In the genomic region with DNA sequence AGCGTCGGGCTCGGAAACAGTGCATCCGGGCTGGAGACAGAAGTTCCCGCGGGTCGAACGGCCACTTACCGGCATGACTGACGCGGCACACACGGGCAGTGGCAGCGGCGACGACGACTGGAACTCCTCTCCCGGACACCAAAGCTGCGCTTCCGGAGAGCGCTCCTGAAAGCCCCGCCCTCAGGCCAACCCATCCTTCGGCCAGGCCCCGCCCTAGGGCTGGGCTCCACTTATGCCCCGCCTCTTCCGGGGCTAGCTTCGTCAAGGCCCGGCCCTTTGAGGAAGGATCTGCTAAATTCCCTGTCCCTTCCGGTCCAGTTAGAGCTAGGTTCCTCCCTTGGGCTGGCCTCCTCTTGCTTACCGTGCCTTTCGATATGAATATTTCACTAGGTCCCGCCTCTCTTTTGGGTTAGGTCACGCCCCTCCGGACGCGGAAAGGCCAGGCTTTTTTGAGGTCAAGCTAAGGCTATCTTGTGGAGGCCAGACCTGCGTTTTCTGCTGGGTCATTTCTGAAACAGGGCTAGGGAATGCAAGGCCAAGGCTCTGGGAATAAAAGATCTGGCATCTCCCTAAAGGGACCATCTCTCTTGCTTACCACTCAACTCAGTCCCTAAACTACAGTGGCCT, we compare ENCODE assay signal across 8 mouse cellular contexts. TPM values are rescaled to one million over a fixed set of nuclear protein-coding genes. Genes with fewer than 3 reads are reported as not detected.
A peak's percentile ranks its signal among the peaks of the same experiment; 100 is the strongest.
DNase-seq lines count a peak whose midpoint lies in the region; ATAC-seq and TF ChIP-seq lines count a peak whose summit lies in the region.

Gene Atox1 (minus strand): TSS at position 221 of the 627 bp plus-strand sequence.

- peak within 1 kb of the TSS; percentile 74 for H3K4me3 ChIP-seq in hindbrain, embryonic 13.5 days

- CTCF ChIA-PET in Patski (lab: Charles Lee): interaction anchor here (1.0 to 3.6 kb wide), 6 partner anchors 9 to 42 kb away, joined by 3 to 20 read pairs (median 8); partner anchors contain the start of gene G3bp1

- H3K27me3 ChIP-seq in Patski: no peaks in the 10 kb centered on the region
- H3K27me3 ChIP-seq in hindbrain, embryonic 13.5 days: no peaks in the 10 kb centered on the region

- peak; percentile 83 for DNase-seq in Patski (ENCODE audit: low read depth, low spot score)
- peak; percentile 94 for DNase-seq in cerebellum, postnatal 14 days
- DNase-seq in frontal cortex, postnatal 14 days (ENCODE audit: low spot score in 2 of 2): peak; percentile 88 to 92
- DNase-seq in layer of hippocampus, postnatal 25 days (ENCODE audit: extremely low spot score in 1 of 2, low spot score in 1 of 2): peak; percentile 75 to 79
- peak; percentile 97 for DNase-seq in lung, postnatal 25 days (ENCODE audit: low spot score)
- DNase-seq in retina, embryonic 14.5 days (ENCODE audit: low spot score): peak; percentile 97
- peak; percentile 92 for DNase-seq in thymus, postnatal 4 days

- TF ChIP-seq CTCF in Patski (IDR thresholded peaks at IDR 0.05): no peak

- POLR2A ChIA-PET in Patski (lab: Charles Lee): interaction anchor here (2.3 kb wide), 1 partner anchor 8 kb away, joined by 10 read pairs; the partner anchor contains the start of gene G3bp1

- in situ Hi-C loops in Patski (cut with MboI; ENCODE audit: low pct_unique_long_range_greater_than_20kb): no loop called here

- H3K27ac ChIP-seq in hindbrain, embryonic 13.5 days: peak within 1 kb of the TSS; percentile 81

- H3K4me1 ChIP-seq in hindbrain, embryonic 13.5 days (replicated peaks): peaks cover 34% of the 10 kb centered on the region

- WGBS in hindbrain, embryonic 13.5 days: under 1% methylated on average over 36 of the region's 36 CpGs

- peak within 1 kb of the TSS; percentile 91 for H3K4me2 ChIP-seq in hindbrain, embryonic 13.5 days

- no peaks in the 10 kb centered on the region for H3K36me3 ChIP-seq in hindbrain, embryonic 13.5 days

- no peaks in the 10 kb centered on the region for H3K9me3 ChIP-seq in hindbrain, embryonic 13.5 days

- peak; percentile 96 for ATAC-seq in Patski
- peak; percentile 97 for ATAC-seq in hindbrain, embryonic 13.5 days (ENCODE audit: low FRiP score)

- H3K9ac ChIP-seq in hindbrain, embryonic 13.5 days: peak within 1 kb of the TSS; percentile 77

RNA-seq across cellular contexts. Expression of gene Atox1, which starts in this region (rescaled TPM):
- 254 TPM for polyA plus RNA-seq in Patski (2021)
- 302 and 316 TPM in 2 replicates for polyA plus RNA-seq in hindbrain, embryonic 13.5 days (2015; fragmentation: Nextera tagmentation; extraction: Ambion mirVana)
- total RNA-seq in layer of hippocampus, postnatal 25 days (2021): 100 to 1,000 TPM in 1 of 2 experiments, 10 to 100 TPM in 1; 95.7 to 109 TPM

Comparison
In these comparisons a context has a peak if more than half of its experiments do, and no peak if none do; other contexts are left out.
1. Peak in every context shown above with its lines: DNase-seq, ATAC-seq, H3K4me3 ChIP-seq and H3K27ac ChIP-seq.